Mouse (Mus musculus) hindbrain, embryonic 13.5 days (tissue): ENCODE measurements around the gene Morc3. TPM values are rescaled to one million over a fixed set of nuclear protein-coding genes. Genes with fewer than 3 reads are reported as not detected.
A peak's percentile ranks its signal among the peaks of the same experiment; 100 is the strongest.

Source experiments
- ATAC-seq: fragments of 200-750 bp; cut with Nextera tagmentation; 2 replicates; pipeline ENCODE4 v1.8.0; 2017; ENCODE audit warnings: moderate TSS enrichment; ENCODE audit not compliant: low FRiP score
- H3K27ac ChIP-seq: fragments of 300-500 bp; sonication (generic); 2 replicates; pipeline ENCODE4 v1.5.1; 2015; ENCODE audit warnings: inconsistent platforms, mild to moderate bottlenecking, moderate library complexity
- H3K27me3 ChIP-seq: fragments of 300-500 bp; sonication (generic); 2 replicates; pipeline ENCODE4 v1.6.1; 2015; ENCODE audit warnings: mild to moderate bottlenecking, inconsistent platforms
- H3K36me3 ChIP-seq: fragments of 300-500 bp; sonication (generic); 2 replicates; pipeline ENCODE4 v1.6.1; 2015; ENCODE audit warnings: mild to moderate bottlenecking, inconsistent platforms
- H3K4me1 ChIP-seq: fragments of 300-500 bp; sonication (generic); replicated peaks from 2 replicates; pipeline ENCODE4 v1.6.1; 2015; ENCODE audit warnings: inconsistent platforms
- H3K4me2 ChIP-seq: fragments of 300-500 bp; sonication (generic); 2 replicates; pipeline ENCODE4 v1.6.1; 2015; ENCODE audit warnings: inconsistent platforms, mild to moderate bottlenecking, moderate library complexity
- H3K4me3 ChIP-seq: fragments of 300-500 bp; sonication (generic); 2 replicates; pipeline ENCODE4 v1.5.1; 2015; ENCODE audit warnings: mild to moderate bottlenecking, inconsistent platforms
- H3K9ac ChIP-seq: fragments of 300-500 bp; sonication (generic); 2 replicates; pipeline ENCODE4 v1.6.1; 2015; ENCODE audit warnings: mild to moderate bottlenecking, inconsistent platforms
- H3K9me3 ChIP-seq: fragments of 300-500 bp; sonication (generic); 2 replicates; pipeline ENCODE4 v1.6.1; 2016; ENCODE audit warnings: inconsistent platforms
- WGBS: fragments of 180-500 bp; shearing (Covaris S2); methylation state at CpG from one replicate; pipeline ENCODE4 v1.1.7; 2015; 5-methylcytosine and 5-hydroxymethylcytosine counted together
- polyA plus RNA-seq: library from polyadenylated mRNA; unstranded; fragments of >200 nt; fragmentation: Nextera tagmentation; extraction: Ambion mirVana; gene quantifications from 2 replicates; pipeline ENCODE4 v1.2.1, GENCODE M21; 2015

Gene Morc3
- polyA plus RNA-seq = 34.2 and 42.4 TPM in 2 replicates

DNA sequence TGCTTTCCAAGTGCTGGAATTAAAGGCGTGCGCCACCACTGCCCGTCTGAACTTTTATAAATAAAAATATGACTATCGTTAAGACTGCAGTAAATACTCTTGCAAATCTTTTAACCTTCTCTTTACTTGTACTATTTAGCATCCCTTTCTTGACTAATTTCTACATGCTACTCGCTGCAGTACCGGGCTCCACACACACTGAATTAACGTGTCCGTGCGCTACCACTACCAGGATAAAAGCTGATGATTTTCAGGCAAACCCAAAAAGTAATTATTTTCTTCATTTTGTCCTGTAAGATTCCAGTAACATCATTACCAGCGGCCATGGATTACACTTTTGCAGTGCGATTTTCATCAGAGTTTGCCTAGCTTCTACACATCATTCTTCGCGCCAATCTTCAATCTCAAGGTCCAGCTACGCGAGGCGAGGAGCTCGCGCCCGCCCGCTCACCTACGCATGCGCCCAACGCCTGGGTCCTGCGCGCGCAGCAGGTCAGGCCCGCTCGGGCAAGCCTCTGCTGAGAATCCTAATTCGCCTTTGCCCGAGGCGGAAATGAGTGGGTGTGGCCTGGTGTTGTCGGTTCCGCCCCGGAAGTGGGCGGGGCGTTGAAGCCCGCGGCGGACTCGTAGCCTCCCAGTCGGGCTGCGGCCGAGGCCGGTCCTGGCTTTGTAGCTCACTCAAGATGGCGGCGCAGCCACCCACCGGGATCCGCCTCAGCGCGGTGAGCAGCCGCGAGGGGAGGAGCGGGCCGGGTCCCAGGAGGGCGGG lies at the start of gene Morc3:
TSS of gene Morc3 (plus strand) at position 495 of the 769 bp plus-strand sequence.
- H3K9me3 ChIP-seq = no peaks in the 10 kb centered on the region
- peak within 1 kb of the TSS; percentile 96 for H3K9ac ChIP-seq
- H3K27me3 ChIP-seq = no peaks in the 10 kb centered on the region
- H3K4me2 ChIP-seq = peak within 1 kb of the TSS; percentile 86
- WGBS = 14% methylated on average over 47 of the region's 55 CpGs
- H3K4me1 ChIP-seq = peaks cover 18% of the 10 kb centered on the region
- H3K36me3 ChIP-seq = no peaks in the 10 kb centered on the region
- H3K27ac ChIP-seq = peak within 1 kb of the TSS; percentile 97
- H3K4me3 ChIP-seq = peak within 1 kb of the TSS; percentile 96
- peak; percentile 96 for ATAC-seq

DNA sequence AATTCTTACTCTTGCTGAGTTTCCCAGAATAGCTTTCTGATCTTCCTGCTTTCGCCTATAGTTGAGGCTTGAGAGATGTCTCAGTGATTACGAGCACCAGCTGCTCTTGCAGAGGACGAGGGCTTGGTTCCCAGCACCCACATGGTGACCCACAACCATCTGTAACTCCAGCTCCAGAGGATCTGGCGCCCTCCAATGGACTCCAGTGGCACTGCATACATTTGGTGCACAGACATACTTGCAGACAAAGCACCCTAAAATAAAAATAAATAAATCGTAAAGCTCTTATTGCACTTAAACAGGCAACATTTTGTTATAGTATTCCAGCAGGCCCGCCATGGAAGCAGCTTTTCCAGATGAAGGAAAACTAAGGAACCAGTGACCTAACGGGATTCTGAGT lies 47.7 kb upstream of the Morc3 start:
- no peak overlapping the region for H3K4me2 ChIP-seq
- H3K9ac ChIP-seq = no peak overlapping the region
- H3K4me1 ChIP-seq = peaks cover 3% of the 10 kb centered on the region; the same call in 1 of the 2 replicates
- peaks cover 4% of the 10 kb centered on the region; the same call in 1 of the 2 replicates for H3K9me3 ChIP-seq
- ATAC-seq = no peak
- H3K4me3 ChIP-seq = no peak overlapping the region
- peaks cover 49% of the 10 kb centered on the region for H3K36me3 ChIP-seq
- no peaks in the 10 kb centered on the region for H3K27me3 ChIP-seq
- 96% methylated on average over 7 of the region's 7 CpGs for WGBS
- H3K27ac ChIP-seq = no peak overlapping the region

DNA sequence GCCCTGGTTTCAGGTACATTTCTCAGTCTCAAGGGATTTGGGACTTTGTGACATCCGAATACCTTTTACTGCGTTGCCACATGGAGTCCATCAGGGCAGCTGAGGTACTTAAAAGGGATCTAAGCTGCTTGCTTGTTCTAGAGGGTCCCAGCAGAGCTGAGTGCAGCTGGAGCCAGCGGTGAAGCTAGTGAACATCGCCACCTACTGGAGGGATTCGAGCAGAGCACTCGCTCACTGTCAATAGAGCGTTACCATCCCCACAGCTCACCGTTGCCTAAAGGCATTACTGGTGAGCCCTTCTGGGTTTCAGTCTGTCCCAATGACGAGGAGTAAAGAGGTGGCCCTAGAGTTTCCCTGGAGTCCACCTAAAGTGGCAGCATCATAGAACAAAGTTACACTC lies 46.1 kb upstream of the Morc3 start:
- peaks cover 9% of the 10 kb centered on the region for H3K4me1 ChIP-seq
- H3K9ac ChIP-seq = no peak overlapping the region
- peaks cover 35% of the 10 kb centered on the region for H3K36me3 ChIP-seq
- peak; percentile 86 for ATAC-seq
- H3K27ac ChIP-seq = no peak overlapping the region
- no peak overlapping the region for H3K4me2 ChIP-seq
- peaks cover 4% of the 10 kb centered on the region; the same call in 1 of the 2 replicates for H3K9me3 ChIP-seq
- WGBS = 5% methylated on average over 9 of the region's 9 CpGs
- H3K4me3 ChIP-seq = no peak overlapping the region
- H3K27me3 ChIP-seq = no peaks in the 10 kb centered on the region

DNA sequence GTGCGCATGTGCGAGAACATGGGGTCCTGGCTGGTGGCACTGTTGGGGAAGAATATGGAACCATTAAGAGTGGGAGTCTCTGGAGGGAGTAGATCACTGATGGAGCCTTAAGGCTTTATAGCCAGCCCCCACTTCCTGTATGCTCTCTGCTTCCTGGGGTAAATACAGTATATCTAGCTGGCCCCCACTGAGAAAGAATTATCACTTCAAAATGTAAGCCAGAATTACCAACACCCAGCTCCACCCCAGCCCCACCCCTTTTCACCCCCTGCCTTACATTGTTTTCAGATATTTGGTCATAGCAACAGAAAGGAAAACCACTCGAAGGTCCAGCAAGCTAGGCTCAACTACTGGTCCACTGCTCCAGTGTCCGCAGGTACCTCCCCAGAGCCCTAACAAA lies 43.5 kb upstream of the Morc3 start:
- H3K9me3 ChIP-seq = peaks cover 4% of the 10 kb centered on the region; the same call in 1 of the 2 replicates
- ATAC-seq = no peak
- H3K4me3 ChIP-seq = no peak overlapping the region
- no peaks in the 10 kb centered on the region for H3K27me3 ChIP-seq
- H3K9ac ChIP-seq = no peak overlapping the region
- peaks cover 23% of the 10 kb centered on the region for H3K36me3 ChIP-seq
- peaks cover 12% of the 10 kb centered on the region for H3K4me1 ChIP-seq
- no peak overlapping the region for H3K27ac ChIP-seq
- H3K4me2 ChIP-seq = no peak overlapping the region
- 89% methylated on average over 4 of the region's 4 CpGs for WGBS

DNA sequence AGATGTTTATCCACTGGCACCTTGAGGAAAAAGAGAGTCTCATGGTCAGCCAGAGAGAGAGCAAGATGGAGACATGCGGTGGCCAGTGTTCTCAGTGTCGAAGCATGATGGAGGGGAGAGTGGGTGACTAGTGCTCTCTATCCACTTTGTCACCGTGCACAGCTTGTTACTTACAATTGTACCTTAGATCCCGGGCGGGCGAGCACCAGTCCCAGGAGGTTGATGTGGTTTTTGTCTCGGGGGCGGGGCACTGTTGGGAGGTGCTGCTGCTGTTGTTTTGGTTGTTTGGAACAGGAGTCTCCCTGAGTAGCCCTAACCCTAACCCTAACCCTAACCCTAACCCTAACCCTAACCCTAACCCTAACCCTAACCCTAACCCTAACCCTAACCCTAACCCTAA lies 43.0 kb upstream of the Morc3 start:
- no peak for ATAC-seq
- Histone ChIP-seq H3K4me3 (no peak overlapping the region), H3K27me3 (no peaks in the 10 kb centered on the region), H3K27ac (no peak overlapping the region), H3K4me2 (no peak overlapping the region), H3K4me1 (peaks cover 12% of the 10 kb centered on the region), H3K9ac (no peak overlapping the region), H3K36me3 (peaks cover 24% of the 10 kb centered on the region), H3K9me3 (peaks cover 3% of the 10 kb centered on the region; the same call in 1 of the 2 replicates)
- 96% methylated on average over 8 of the region's 8 CpGs for WGBS

DNA sequence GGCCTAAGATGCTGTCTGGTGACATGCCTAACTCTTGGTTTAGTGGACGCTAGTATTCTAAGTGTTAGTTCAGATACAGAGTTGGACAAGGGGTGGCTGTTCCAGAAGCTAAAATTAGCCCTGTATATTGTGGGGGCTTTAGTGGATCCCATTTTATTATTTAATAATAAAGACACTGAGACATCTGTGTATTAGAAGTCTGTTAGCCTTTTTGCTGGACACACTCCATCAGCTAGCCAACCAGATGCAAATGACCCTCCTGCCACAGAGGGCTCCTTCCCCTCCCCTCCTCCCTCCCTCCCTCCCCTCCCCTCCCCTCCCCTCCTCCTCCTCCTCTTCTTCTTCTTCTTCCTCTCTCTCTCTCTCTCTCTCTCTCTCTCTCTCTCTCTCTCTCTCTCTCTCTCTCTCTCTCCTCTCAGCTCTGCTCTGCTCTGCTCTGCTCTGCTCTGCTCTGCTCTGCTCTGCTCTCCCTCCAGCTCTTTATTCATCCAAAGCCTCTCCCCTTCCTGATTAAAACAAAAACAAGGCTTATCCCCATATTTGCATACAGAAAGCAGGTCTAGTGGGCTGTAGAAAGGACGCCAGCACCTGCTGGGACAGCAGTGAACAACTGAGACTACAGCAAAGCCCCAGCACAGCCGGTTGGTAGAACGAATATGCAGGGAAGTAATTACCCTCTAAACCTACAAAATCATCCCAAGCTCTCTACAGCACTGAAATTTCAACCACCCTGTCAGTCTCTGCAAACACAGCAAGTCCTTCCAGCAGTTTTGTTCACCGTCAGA lies 41.8 kb upstream of the Morc3 start:
- Histone ChIP-seq H3K9me3 (no peaks in the 10 kb centered on the region), H3K4me2 (no peak overlapping the region), H3K9ac (no peak overlapping the region), H3K4me1 (peaks cover 12% of the 10 kb centered on the region), H3K36me3 (peaks cover 29% of the 10 kb centered on the region), H3K27me3 (no peaks in the 10 kb centered on the region), H3K4me3 (no peak overlapping the region), H3K27ac (peak overlapping the region; percentile 67)
- WGBS = 28% methylated on average over 5 of the region's 5 CpGs
- no peak for ATAC-seq

DNA sequence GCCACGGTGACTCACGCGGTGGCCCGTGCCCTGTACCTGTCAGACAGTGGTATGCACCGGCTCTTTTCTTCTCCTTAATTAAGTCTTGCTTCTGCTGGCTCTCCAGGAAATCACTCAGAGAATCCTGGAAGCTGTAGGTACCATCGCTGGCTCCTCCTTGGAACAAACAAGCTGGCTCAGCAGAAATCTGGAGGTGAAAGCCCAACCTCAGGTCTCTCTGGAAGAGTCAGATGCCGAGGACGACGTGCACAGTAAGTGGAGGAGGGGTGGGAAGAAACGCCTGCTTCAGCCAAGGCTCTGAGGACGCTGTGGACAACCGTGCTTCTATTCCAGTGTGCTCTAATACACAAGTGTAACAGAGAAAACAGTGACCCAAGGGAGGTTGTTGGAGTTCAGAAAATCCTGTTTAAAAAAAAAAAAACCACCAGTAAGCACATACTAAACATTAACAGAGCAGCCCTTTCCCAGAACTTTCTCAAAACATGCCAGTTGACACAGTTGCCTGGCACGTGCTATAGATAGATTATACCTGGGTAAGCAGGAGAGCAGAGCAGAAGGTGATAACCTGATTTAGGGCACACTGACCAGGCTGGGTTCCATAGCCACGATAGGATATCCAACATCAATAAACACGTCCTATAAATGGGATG lies 38.8 kb upstream of the Morc3 start:
- H3K9me3 ChIP-seq = no peaks in the 10 kb centered on the region
- no peak overlapping the region for H3K4me3 ChIP-seq
- no peak overlapping the region for H3K4me2 ChIP-seq
- H3K27ac ChIP-seq = no peak overlapping the region
- H3K27me3 ChIP-seq = no peaks in the 10 kb centered on the region
- 74% methylated on average over 15 of the region's 15 CpGs for WGBS
- peaks cover 9% of the 10 kb centered on the region for H3K4me1 ChIP-seq
- H3K36me3 ChIP-seq = peaks cover 40% of the 10 kb centered on the region
- no peak overlapping the region for H3K9ac ChIP-seq
- no peak for ATAC-seq

DNA sequence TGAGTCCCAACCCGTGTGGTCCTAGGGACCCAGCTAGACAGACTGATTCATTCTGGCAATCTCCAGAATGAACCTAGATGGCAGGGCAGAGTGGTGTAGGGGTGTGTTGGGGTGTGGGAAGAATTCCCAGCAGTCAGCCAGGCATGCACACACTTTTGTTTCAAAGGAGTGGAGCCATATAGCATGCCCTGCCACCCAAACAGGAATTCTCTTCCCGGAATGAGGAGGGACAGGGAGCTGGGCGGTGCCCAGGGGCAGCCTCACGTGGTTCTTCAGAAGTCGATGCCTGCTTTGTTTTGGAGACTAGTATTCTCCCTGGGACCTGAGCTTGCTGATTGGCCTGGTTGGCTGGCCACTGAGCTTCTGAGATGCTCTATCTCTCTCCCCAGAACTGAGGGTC lies 37.1 kb upstream of the Morc3 start:
- WGBS = 78% methylated on average over 5 of the region's 5 CpGs
- ATAC-seq = no peak
- H3K4me1 ChIP-seq = peaks cover 9% of the 10 kb centered on the region
- H3K27ac ChIP-seq = no peak overlapping the region
- no peak overlapping the region for H3K4me3 ChIP-seq
- no peaks in the 10 kb centered on the region for H3K9me3 ChIP-seq
- H3K9ac ChIP-seq = no peak overlapping the region
- peaks cover 56% of the 10 kb centered on the region for H3K36me3 ChIP-seq
- no peak overlapping the region for H3K4me2 ChIP-seq
- no peaks in the 10 kb centered on the region for H3K27me3 ChIP-seq

DNA sequence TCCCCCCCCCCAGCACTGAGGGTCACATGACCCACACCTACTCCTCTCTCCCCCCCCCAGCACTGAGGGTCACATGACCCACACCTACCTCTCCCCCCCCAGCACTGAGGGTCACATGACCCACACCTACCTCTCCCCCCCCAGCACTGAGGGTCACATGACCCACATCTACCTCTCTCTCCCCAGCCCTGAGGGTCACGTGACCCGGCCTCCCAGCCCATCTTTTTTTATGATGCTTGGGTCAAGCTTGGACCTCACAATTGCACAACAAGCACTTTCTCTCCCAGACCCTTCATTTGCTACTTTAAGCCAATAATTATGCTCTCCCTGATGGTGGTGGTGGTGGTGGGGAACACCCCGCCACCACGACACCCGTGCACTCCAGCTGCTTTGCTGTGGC lies 36.5 kb upstream of the Morc3 start:
- no peak for ATAC-seq
- Histone ChIP-seq H3K9me3 (no peaks in the 10 kb centered on the region), H3K4me1 (peaks cover 8% of the 10 kb centered on the region), H3K36me3 (peaks cover 62% of the 10 kb centered on the region), H3K9ac (no peak overlapping the region), H3K4me2 (no peak overlapping the region), H3K27me3 (no peaks in the 10 kb centered on the region), H3K4me3 (no peak overlapping the region), H3K27ac (no peak overlapping the region)
- WGBS = 96% methylated on average over 5 of the region's 5 CpGs

DNA sequence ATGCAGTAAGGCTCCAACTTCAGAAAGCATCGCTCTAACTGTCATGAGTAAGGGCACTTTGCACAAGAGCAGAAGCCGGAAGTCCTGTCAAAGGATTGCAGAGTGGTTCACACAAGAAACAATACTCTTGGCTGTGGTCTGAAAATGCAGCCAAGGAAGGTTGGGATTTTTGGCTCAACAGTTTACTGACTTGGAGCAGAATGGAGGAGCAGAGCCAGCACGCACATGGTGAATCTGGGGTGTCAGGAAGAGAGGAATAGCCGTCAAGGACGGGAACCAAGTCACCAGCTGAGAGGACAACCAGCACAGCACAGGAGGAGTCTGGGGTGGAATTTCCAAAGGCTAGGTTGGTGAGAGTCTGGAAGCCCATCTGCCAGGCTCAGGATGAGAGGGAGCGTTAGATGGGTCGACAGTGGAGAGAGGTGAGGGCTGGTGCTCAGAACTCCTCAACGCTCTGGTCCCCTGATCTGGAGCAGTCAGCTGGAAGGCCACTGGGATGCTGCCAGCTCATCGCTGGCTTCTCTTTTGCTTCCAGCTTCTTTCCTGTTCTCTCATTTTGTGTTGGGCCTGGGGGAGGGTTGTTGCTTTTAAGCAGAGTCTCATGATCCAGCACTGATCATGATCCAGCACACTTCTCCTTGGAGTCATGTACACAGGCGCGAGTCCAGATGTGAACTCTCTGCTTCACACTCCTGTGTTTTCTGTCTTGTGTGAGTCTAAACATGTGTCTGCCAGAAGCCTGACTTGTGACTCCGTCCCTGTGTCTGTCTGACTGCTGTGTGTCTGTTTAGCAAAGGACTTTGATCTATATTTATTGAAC lies 34.7 kb upstream of the Morc3 start:
- Histone ChIP-seq H3K9ac (no peak overlapping the region), H3K4me3 (no peak overlapping the region), H3K9me3 (no peaks in the 10 kb centered on the region), H3K27me3 (no peaks in the 10 kb centered on the region), H3K36me3 (peaks cover 77% of the 10 kb centered on the region), H3K4me2 (no peak overlapping the region), H3K4me1 (no peaks in the 10 kb centered on the region), H3K27ac (no peak overlapping the region)
- WGBS = 88% methylated on average over 12 of the region's 12 CpGs
- no peak for ATAC-seq

DNA sequence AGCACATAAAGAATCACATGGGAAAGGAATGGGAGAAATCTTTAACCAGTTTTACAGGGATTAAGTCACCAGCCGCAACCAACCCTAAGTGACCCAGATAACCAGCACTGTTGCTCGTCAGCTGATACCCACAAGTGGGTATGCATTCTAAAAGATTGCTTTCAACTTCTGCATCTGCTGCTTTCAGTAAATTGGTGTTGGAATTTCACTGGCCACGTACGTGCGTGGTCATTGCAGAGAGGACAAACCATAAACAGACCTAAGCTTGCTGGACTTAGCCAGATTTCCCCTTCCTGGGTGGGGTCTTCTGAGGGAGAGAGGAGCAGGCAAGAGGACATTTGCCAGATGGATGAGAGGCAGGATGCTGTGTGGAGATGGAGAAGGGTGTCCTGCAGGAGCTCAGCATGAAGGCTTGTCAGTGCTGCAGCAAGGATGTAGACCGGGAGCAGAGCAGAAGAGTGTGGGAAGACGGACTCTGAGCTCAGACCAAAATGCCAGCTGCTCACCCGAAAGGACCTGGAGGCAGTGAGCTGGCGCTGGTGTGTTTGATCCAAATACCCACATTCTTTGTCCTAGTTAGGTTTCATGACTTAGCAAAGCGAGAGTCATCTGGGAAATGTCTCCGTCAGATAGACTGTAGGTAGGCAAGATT lies 34.0 kb upstream of the Morc3 start:
- peaks cover 71% of the 10 kb centered on the region for H3K36me3 ChIP-seq
- 88% methylated on average over 11 of the region's 11 CpGs for WGBS
- H3K27me3 ChIP-seq = no peaks in the 10 kb centered on the region
- H3K9me3 ChIP-seq = no peaks in the 10 kb centered on the region
- H3K4me2 ChIP-seq = no peak overlapping the region
- H3K4me3 ChIP-seq = no peak overlapping the region
- no peak overlapping the region for H3K27ac ChIP-seq
- no peaks in the 10 kb centered on the region for H3K4me1 ChIP-seq
- no peak for ATAC-seq
- no peak overlapping the region; the same call in 1 of the 2 replicates for H3K9ac ChIP-seq
